Mouse (Mus musculus) 416B (cell line): Measurements from ENCODE around the gene Fntb.

ENCODE experiments used
- DNase-seq: peaks from one replicate; pipeline ENCODE4 v3.0.0; 2011; ENCODE audit warnings: low read depth

Gene Fntb

DNA sequence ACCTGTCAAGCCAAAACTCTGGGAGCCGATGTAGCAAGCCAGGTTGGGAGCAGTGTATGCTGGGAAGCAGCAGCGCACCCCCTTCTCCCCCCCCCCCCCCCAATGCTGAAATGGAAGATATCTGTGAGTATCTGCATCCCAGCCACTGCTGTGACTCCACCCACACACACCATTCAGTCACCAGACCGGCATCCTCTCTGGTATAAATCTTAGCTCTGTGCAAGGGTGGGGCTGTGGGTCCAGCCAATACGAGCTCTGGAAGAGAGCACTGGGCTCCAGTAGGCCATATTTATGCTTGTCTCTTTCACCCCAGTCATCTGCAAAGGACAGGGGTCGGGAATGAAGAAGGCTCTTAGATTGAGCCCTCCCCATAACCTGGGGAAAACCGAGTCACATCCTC is 155.0 kb downstream of the Fntb start:
- no peak for DNase-seq

DNA sequence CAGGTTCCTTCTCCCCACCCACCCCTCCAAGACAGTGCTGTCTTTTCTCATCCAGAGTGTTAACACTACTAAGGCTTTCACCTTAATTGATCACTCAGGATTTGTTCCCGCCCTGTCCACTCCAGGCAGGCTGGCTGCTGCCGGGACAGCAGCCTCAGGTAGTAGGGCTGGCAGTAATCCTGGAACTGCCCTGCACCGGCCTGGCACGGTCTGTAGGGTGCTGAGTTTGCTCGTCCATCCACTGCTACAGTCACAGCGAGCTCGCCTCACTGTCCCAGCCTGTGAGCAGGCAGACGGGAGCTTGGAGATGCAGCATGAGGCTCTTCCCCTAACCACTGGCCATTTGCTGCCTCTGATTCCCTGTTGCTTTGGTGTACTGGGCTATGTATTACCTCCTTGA is 155.6 kb downstream of the Fntb start:
- DNase-seq: no peak

- no peak for DNase-seq
These were observed 157.7 kb downstream of the Fntb start for GRCm38 (mm10) chr12:76923118-76923517.

GRCm38 (mm10) chr12:76924904-76925604 is 159.7 kb downstream of the Fntb start:
- DNase-seq: peak; percentile 66

- no peak for DNase-seq
These were observed 161.1 kb downstream of the Fntb start for GRCm38 (mm10) chr12:76926338-76926945.

DNA sequence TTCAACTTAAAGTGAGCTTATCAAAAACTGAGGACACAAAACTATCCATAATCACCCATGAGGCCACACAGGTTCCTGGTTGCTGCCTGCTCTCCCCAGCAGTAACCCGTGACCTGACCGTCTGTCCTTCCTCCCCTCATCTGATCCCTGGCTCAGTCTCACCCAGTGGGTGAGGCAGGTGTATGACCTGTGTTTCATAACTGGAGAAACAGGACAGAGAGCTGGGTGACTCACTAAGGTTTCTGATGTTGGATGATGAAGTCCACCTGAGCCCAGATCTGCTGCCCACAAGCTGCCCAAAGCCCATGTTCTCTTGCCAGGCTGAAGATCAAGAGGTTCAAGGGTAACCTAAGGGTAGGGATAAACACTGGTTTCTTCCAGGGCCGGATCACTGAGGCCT is 161.6 kb downstream of the Fntb start:
- DNase-seq: no peak

DNA sequence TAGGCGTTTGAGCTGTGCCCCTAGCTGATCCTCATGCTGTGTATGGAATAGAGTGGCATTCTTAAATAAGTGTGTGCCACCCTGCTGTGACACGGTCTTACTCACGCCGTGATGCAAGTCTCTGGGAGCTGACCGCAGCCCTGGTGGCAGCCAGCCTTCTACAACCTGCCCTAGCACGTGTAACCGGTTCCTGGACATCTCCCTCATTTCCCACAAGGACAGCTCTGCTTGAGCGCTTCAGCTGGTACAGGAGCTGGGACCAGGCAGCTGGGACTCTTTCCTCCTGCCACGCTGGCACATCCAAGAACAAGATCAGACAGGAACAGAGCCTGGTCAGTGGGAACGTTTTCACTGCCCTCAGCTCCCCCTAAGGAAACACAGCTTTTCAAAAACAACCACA is 162.2 kb downstream of the Fntb start:
- DNase-seq: no peak

GRCm38 (mm10) chr12:76930177-76930576 is 164.8 kb downstream of the Fntb start:
- DNase-seq: no peak

DNA sequence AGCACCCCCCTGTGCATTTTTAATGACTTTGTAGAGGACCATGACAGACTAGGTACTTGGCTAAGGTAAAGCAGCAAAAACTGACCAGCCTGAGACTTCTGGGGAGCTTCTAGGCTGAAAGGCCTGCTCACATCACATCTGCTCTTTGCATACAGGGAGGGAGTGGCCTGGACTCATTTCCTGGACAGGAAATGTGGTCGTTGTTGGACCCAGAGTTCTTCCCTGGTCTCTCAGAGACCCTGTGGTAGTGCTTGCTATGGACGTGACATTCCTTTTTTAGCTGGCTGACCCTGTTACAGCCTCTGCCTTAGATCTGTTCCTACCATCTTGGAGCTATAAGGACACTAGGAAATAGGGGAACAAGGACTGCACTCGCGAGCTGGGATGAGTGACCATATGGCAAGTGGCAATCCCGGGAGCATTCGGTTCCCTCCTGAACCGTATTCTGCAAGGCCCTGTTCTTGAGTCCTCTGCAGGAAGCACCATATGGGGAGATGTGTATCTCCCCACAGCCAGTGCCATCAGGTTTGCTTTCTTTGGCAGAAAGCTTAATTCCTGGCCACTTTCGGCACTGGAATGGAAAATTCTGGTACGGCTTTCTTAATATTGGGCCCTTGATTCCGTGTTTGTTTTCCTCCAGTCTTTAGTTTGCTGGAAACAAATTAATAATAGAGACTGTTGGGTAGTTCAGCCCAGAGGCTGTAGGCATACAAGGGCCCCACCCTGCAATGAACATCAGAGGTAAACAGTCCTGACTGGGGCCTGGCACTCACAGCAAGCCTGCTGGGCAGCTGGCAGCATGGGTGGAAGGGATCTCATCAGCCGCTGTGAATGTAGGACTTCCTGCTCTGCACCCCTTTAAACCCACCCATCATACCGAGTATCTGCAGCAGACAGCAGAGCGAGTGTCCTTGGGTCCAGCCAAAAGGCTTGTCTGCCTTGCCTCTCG is 166.6 kb downstream of the Fntb start:
- peak; percentile 33 for DNase-seq

GRCm38 (mm10) chr12:76932688-76933060 is 167.3 kb downstream of the Fntb start:
- no peak for DNase-seq

DNA sequence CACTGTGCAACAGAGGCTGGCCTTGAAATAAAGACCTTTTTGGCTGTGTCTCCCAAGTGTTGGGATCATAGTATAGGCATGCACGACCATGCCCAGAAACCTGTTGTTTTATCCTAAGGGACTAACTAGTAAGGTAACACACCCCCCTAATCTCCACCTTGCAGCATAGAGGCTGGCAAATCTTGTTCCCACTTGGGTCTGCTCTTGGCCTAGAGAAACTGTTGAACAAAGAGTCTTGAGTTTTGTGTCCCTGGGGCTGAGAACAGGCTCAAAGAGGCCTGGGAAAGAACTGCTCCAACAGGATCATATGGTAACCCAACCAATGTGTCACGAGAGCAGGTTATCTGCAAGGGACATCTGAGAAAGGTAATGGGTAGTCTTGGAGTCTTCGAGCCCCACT is 169.0 kb downstream of the Fntb start:
- no peak for DNase-seq

DNA sequence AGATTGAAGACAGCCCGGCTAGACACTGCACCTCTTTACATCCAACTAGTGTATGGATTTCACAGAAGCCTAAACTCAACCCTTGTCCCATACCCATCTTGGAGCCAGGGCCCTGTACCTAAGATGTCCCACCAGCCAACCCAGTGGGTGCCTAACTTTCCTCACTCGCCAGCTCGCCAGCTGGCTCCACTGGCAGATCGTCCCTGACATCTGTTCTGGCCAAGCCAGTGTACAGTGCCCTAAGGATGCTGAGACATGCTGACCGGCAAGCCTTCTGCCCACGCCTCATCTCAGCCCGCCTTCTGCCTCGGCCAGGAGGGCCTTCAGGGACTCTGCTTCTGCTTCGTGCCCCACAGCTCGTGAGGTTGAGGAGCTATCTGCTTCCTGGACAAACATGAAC is 170.8 kb downstream of the Fntb start:
- no peak for DNase-seq

- DNase-seq: no peak
These were observed 172.6 kb downstream of the Fntb start for GRCm38 (mm10) chr12:76938013-76938412.

GRCm38 (mm10) chr12:76941524-76941923 is 176.1 kb downstream of the Fntb start:
- no peak for DNase-seq

DNA sequence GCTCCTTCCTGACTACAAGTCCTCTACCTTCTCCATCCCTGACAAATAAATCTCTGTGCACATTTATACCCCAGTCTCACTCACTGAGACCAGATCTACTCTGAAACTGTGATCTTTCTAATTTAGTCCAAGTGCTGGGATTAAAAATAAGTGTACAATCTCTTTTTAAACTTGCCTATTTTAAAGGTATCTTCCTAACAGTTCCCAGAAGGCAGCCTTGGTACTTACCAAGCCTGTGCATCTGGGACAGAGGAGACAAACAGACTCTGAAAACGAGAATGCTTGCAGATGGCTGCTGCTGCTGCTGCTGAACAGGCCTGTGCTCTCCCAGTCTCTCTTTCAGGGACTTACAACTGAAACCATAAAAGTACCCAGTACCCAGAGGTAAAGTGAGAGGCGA is 177.1 kb downstream of the Fntb start:
- DNase-seq: no peak

DNA sequence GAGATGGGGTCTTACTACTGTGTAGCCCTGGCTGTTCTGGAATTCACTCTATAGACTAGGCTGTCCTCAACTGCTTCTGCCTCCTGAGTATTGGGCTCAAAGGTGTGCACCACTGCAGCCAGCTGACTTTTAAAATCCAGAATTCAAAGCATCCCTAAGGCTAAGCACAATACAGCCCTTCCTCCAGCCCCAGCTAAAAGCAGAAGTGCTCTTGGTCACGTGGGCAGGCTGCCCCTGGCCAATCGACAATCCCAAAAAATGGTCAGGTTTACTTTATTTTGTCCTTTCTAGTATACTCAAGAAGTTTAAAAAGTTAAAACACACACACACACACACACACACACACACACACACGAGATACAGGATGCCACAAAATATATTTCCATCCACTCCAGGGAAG is 177.7 kb downstream of the Fntb start:
- DNase-seq: no peak

- DNase-seq: no peak
These were observed 178.1 kb downstream of the Fntb start for GRCm38 (mm10) chr12:76943466-76943865.

- DNase-seq: no peak
These were observed 182.1 kb downstream of the Fntb start for GRCm38 (mm10) chr12:76947487-76947886.

DNA sequence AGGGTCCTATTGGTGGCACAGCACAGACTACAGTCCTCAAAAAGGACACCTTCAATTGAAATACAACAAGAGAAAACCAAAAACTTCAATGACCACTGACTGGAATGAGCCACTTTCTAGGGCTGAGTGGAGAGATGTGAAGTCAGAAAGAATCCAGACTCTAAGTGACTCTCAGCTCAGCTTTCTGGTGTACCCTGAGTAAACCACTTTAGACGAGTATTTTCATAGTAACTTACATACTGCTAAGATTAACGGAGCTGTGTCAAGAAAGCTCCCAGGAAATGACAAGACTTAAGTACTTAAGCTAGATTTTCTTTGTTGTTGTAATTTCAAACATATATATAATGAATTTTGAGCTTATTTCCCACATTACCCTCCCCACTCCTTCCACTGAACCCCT is 182.8 kb downstream of the Fntb start:
- DNase-seq: no peak

DNA sequence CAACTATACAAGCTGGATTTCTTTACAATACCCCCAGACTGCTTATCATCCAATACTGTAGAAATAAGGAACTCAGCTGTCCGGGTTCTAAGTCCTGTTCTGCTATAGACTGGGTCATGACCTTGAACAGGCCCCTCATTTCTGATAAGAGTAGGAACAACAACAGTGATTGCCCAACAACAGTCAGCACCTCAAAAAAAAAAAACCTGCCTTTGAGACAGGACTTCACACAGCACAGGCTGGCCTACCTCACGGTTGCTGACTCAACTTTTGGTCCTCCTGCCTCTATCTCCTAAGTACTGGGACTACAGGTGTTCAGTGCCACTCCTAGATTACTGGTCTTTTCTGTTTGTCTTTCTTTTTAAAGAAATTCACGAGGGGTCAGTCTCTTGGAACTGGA is 183.4 kb downstream of the Fntb start:
- peak; percentile 73 for DNase-seq

DNA sequence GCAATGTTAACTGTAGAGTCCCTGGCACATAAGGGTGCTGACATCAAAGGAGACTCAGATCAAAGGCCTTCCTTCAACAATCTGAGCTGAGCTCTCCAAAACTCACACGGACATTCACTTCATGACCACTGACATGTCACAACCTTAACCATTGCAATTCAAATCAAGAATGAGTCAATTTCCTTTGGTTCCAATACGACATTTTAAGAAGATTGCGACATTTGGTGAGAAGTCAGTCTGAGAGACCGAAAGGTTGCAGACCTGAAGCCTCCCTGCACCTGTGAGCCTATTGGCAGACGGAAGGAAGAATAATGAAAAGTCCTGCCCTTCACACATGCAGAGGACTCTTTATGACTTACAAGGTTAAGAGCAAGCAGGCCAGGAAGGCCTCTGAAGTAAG is 184.9 kb downstream of the Fntb start:
- DNase-seq: peak; percentile 90

DNA sequence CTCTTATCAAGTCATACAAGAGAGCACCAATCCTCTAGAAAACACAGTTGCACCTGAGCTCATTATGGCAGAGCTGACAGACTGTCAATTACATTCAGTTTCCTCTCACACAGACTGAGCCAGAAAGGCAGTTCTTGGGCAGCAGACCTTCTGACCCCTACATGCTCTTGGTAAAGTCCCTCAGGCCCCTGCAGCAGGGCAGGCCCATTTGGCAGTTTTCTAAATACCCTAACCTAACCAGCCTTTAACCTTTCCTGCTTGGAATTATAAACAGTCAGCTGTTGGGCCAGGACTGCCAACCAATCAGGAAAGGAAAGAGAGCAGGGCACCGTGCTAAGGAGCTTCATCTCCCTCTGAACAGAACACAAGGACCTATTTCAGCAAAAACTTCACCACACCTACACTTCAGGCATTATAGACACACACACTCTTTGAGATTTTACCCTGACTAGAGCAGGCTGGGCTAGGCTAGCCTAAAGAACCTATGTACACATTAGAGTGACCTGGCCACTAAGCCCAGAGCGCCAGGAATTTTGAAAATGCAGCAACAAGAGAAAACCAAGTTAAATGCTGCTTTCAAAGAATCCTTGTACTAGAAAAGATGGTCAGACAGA is 188.5 kb downstream of the Fntb start:
- no peak for DNase-seq
